Mouse (Mus musculus): ENCODE measurements around the gene Def8. TPM values are rescaled to one million over a fixed set of nuclear protein-coding genes. Genes with fewer than 3 reads are reported as not detected.

Gene Def8
- polyA plus RNA-seq, 1 experiment from 2014 or later = 28.0 TPM

GRCm38 (mm10) chr8:123482627-123483026 lies 59.3 kb downstream of the Def8 start:
- peaks cover 41% of the 10 kb centered on the region for H3K36me3 ChIP-seq (ENCODE audit: control insufficient read depth, insufficient read depth, low read length)

GRCm38 (mm10) chr8:123491280-123492075 lies 68.2 kb downstream of the Def8 start:
- no peaks in the 10 kb centered on the region for H3K27me3 ChIP-seq (ENCODE audit: control insufficient read depth, insufficient read depth, low read depth, low read length)
- no peak overlapping the region for H3K4me2 ChIP-seq (ENCODE audit: low read depth, low read length)
- no peak overlapping the region for H3K4me3 ChIP-seq (ENCODE audit: low read length)
- H3K36me3 ChIP-seq (ENCODE audit: control insufficient read depth, insufficient read depth, low read length) = peaks cover 58% of the 10 kb centered on the region
- H3K27ac ChIP-seq (ENCODE audit: low read length) = no peak overlapping the region
- no peak for ATAC-seq (ENCODE audit: low read depth)
- WGBS = 86% methylated on average over 15 of the region's 15 CpGs
- no peak overlapping the region for H3K9ac ChIP-seq (ENCODE audit: low read length)
- H3K9me3 ChIP-seq (ENCODE audit: control insufficient read depth, low read length) = no peaks in the 10 kb centered on the region
- no peaks in the 10 kb centered on the region for H3K4me1 ChIP-seq (replicated peaks; ENCODE audit: control insufficient read depth, insufficient read depth, low read length)

More at GRCm38 (mm10) chr8:123482627-123483026, 59.3 kb downstream of the Def8 start:
- Histone ChIP-seq H3K27me3 (ENCODE audit: control insufficient read depth, insufficient read depth, low read depth, low read length) (no peaks in the 10 kb centered on the region), H3K4me3 (ENCODE audit: low read length) (no peak overlapping the region), H3K9ac (ENCODE audit: low read length) (no peak overlapping the region), H3K4me2 (ENCODE audit: low read depth, low read length) (no peak overlapping the region), H3K4me1 (replicated peaks; ENCODE audit: control insufficient read depth, insufficient read depth, low read length) (peaks cover 8% of the 10 kb centered on the region), H3K9me3 (ENCODE audit: control insufficient read depth, low read length) (no peaks in the 10 kb centered on the region), H3K27ac (ENCODE audit: low read length) (no peak overlapping the region)
- no peak for ATAC-seq (ENCODE audit: low read depth)
- WGBS = 88% methylated on average over 7 of the region's 7 CpGs

- Histone ChIP-seq H3K4me1 (replicated peaks; ENCODE audit: control insufficient read depth, insufficient read depth, low read length) (no peaks in the 10 kb centered on the region), H3K27ac (ENCODE audit: low read length) (no peak overlapping the region), H3K36me3 (ENCODE audit: control insufficient read depth, insufficient read depth, low read length) (peaks cover 50% of the 10 kb centered on the region), H3K27me3 (ENCODE audit: control insufficient read depth, insufficient read depth, low read depth, low read length) (no peaks in the 10 kb centered on the region), H3K9ac (ENCODE audit: low read length) (no peak overlapping the region), H3K4me3 (ENCODE audit: low read length) (no peak overlapping the region), H3K9me3 (ENCODE audit: control insufficient read depth, low read length) (no peaks in the 10 kb centered on the region), H3K4me2 (ENCODE audit: low read depth, low read length) (no peak overlapping the region)
- ATAC-seq (ENCODE audit: low read depth) = no peak
- 94% methylated on average over 9 of the region's 9 CpGs for WGBS
These were observed 69.6 kb downstream of the Def8 start for GRCm38 (mm10) chr8:123492898-123493297.

GRCm38 (mm10) chr8:123497699-123498098 lies 74.4 kb downstream of the Def8 start:
- H3K9me3 ChIP-seq (ENCODE audit: control insufficient read depth, low read length) = no peaks in the 10 kb centered on the region
- 84% methylated on average over 4 of the region's 4 CpGs for WGBS
- H3K36me3 ChIP-seq (ENCODE audit: control insufficient read depth, insufficient read depth, low read length) = peaks cover 62% of the 10 kb centered on the region
- ATAC-seq (ENCODE audit: low read depth) = no peak
- no peaks in the 10 kb centered on the region for H3K27me3 ChIP-seq (ENCODE audit: control insufficient read depth, insufficient read depth, low read depth, low read length)
- H3K4me2 ChIP-seq (ENCODE audit: low read depth, low read length) = no peak overlapping the region
- no peak overlapping the region for H3K27ac ChIP-seq (ENCODE audit: low read length)
- H3K4me3 ChIP-seq (ENCODE audit: low read length) = no peak overlapping the region
- H3K9ac ChIP-seq (ENCODE audit: low read length) = no peak overlapping the region
- no peaks in the 10 kb centered on the region for H3K4me1 ChIP-seq (replicated peaks; ENCODE audit: control insufficient read depth, insufficient read depth, low read length)

- no peak overlapping the region for H3K27ac ChIP-seq (ENCODE audit: low read length)
- no peaks in the 10 kb centered on the region for H3K4me1 ChIP-seq (replicated peaks; ENCODE audit: control insufficient read depth, insufficient read depth, low read length)
- 85% methylated on average over 11 of the region's 11 CpGs for WGBS
- peaks cover 3% of the 10 kb centered on the region; the same call in 1 of the 2 replicates for H3K9me3 ChIP-seq (ENCODE audit: control insufficient read depth, low read length)
- H3K4me2 ChIP-seq (ENCODE audit: low read depth, low read length) = no peak overlapping the region
- H3K9ac ChIP-seq (ENCODE audit: low read length) = no peak overlapping the region
- H3K36me3 ChIP-seq (ENCODE audit: control insufficient read depth, insufficient read depth, low read length) = peaks cover 67% of the 10 kb centered on the region
- no peak for ATAC-seq (ENCODE audit: low read depth)
- H3K27me3 ChIP-seq (ENCODE audit: control insufficient read depth, insufficient read depth, low read depth, low read length) = no peaks in the 10 kb centered on the region
- H3K4me3 ChIP-seq (ENCODE audit: low read length) = no peak overlapping the region
These were observed 75.6 kb downstream of the Def8 start for GRCm38 (mm10) chr8:123498963-123499362.

GRCm38 (mm10) chr8:123499556-123499955 lies 76.2 kb downstream of the Def8 start:
- Histone ChIP-seq H3K27me3 (ENCODE audit: control insufficient read depth, insufficient read depth, low read depth, low read length) (no peaks in the 10 kb centered on the region), H3K36me3 (ENCODE audit: control insufficient read depth, insufficient read depth, low read length) (peaks cover 64% of the 10 kb centered on the region), H3K4me1 (replicated peaks; ENCODE audit: control insufficient read depth, insufficient read depth, low read length) (no peaks in the 10 kb centered on the region), H3K4me3 (ENCODE audit: low read length) (no peak overlapping the region), H3K27ac (ENCODE audit: low read length) (no peak overlapping the region), H3K9me3 (ENCODE audit: control insufficient read depth, low read length) (peaks cover 3% of the 10 kb centered on the region; the same call in 1 of the 2 replicates), H3K4me2 (ENCODE audit: low read depth, low read length) (no peak overlapping the region), H3K9ac (ENCODE audit: low read length) (no peak overlapping the region)
- WGBS = 94% methylated on average over 11 of the region's 11 CpGs
- ATAC-seq (ENCODE audit: low read depth) = no peak

GRCm38 (mm10) chr8:123502192-123502591 lies 78.9 kb downstream of the Def8 start:
- Histone ChIP-seq H3K4me2 (ENCODE audit: low read depth, low read length) (no peak overlapping the region), H3K27ac (ENCODE audit: low read length) (no peak overlapping the region), H3K9me3 (ENCODE audit: control insufficient read depth, low read length) (peaks cover 3% of the 10 kb centered on the region; the same call in 1 of the 2 replicates), H3K36me3 (ENCODE audit: control insufficient read depth, insufficient read depth, low read length) (peaks cover 47% of the 10 kb centered on the region), H3K9ac (ENCODE audit: low read length) (no peak overlapping the region), H3K4me1 (replicated peaks; ENCODE audit: control insufficient read depth, insufficient read depth, low read length) (no peaks in the 10 kb centered on the region), H3K27me3 (ENCODE audit: control insufficient read depth, insufficient read depth, low read depth, low read length) (no peaks in the 10 kb centered on the region), H3K4me3 (ENCODE audit: low read length) (no peak overlapping the region)
- no peak for ATAC-seq (ENCODE audit: low read depth)
- 83% methylated on average over 5 of the region's 5 CpGs for WGBS

- WGBS = 97% methylated on average over 6 of the region's 6 CpGs
- Histone ChIP-seq H3K4me1 (replicated peaks; ENCODE audit: control insufficient read depth, insufficient read depth, low read length) (no peaks in the 10 kb centered on the region), H3K36me3 (ENCODE audit: control insufficient read depth, insufficient read depth, low read length) (peaks cover 43% of the 10 kb centered on the region), H3K4me3 (ENCODE audit: low read length) (no peak overlapping the region), H3K27ac (ENCODE audit: low read length) (no peak overlapping the region), H3K4me2 (ENCODE audit: low read depth, low read length) (no peak overlapping the region), H3K9ac (ENCODE audit: low read length) (no peak overlapping the region), H3K9me3 (ENCODE audit: control insufficient read depth, low read length) (peaks cover 3% of the 10 kb centered on the region; the same call in 1 of the 2 replicates), H3K27me3 (ENCODE audit: control insufficient read depth, insufficient read depth, low read depth, low read length) (no peaks in the 10 kb centered on the region)
- no peak for ATAC-seq (ENCODE audit: low read depth)
These were observed 80.6 kb downstream of the Def8 start for GRCm38 (mm10) chr8:123503801-123504467.

GRCm38 (mm10) chr8:123504591-123505195 lies 81.4 kb downstream of the Def8 start:
- no peaks in the 10 kb centered on the region for H3K27me3 ChIP-seq (ENCODE audit: control insufficient read depth, insufficient read depth, low read depth, low read length)
- H3K4me2 ChIP-seq (ENCODE audit: low read depth, low read length) = no peak overlapping the region
- 86% methylated on average over 9 of the region's 9 CpGs for WGBS
- H3K4me1 ChIP-seq (replicated peaks; ENCODE audit: control insufficient read depth, insufficient read depth, low read length) = no peaks in the 10 kb centered on the region
- H3K9ac ChIP-seq (ENCODE audit: low read length) = no peak overlapping the region
- H3K27ac ChIP-seq (ENCODE audit: low read length) = no peak overlapping the region
- no peak for ATAC-seq (ENCODE audit: low read depth)
- peaks cover 35% of the 10 kb centered on the region for H3K36me3 ChIP-seq (ENCODE audit: control insufficient read depth, insufficient read depth, low read length)
- H3K9me3 ChIP-seq (ENCODE audit: control insufficient read depth, low read length) = peaks cover 3% of the 10 kb centered on the region; the same call in 1 of the 2 replicates
- H3K4me3 ChIP-seq (ENCODE audit: low read length) = no peak overlapping the region

All from lung, embryonic 16.5 days (tissue).